Comparison of ENCODE assay signal across 19 mouse cellular contexts in genomic region chr12:75866419-75867373, GRCm38 (mm10). TPM values are rescaled to one million over a fixed set of nuclear protein-coding genes. Genes with fewer than 3 reads are reported as not detected.
DNase-seq lines count a peak whose midpoint lies in the region; ATAC-seq and TF ChIP-seq lines count a peak whose summit lies in the region.
"Had no signal": no experiment of that assay in that cellular context is flagged by ENCODE, and none has a peak within 500 bp of the region (broad histone marks: within the 10 kb centered on the region; RNA-seq: fewer than 3 reads in every experiment).

No protein-coding gene starts in this region.

- no peak for DNase-seq in heart, postnatal 10 days
- DNase-seq in lung, embryonic 14.5 days, result no peak
- DNase-seq in lung, postnatal 10 days, result no peak
- DNase-seq in lung, postnatal 25 days (ENCODE audit: low spot score), result peak; percentile 27
- no peak for DNase-seq in thymus, adult 18-20 months
- DNase-seq: B cell, adult 2 months; cerebellum, adult 11 months; cerebellum, postnatal 36 days; gastrocnemius, postnatal 10 days; layer of hippocampus, postnatal 36 days; right cerebral cortex, postnatal 14 days had no signal

- H3K27me3 ChIP-seq in heart, embryonic 13.5 days (replicated peaks), result no peaks in the 10 kb centered on the region
- no peaks in the 10 kb centered on the region for H3K27me3 ChIP-seq in lung, embryonic 14.5 days (ENCODE audit: insufficient read depth, low read length)
- H3K27me3 ChIP-seq in hindbrain, embryonic 16.5 days (replicated peaks; ENCODE audit: control insufficient read depth, insufficient read depth, low read length), result no peaks in the 10 kb centered on the region
- H3K27me3 ChIP-seq: embryonic facial prominence, embryonic 12.5 days; heart, embryonic 12.5 days; hindbrain, embryonic 13.5 days had no signal

- TF ChIP-seq CTCF in lung, embryonic 14.5 days (IDR thresholded peaks at IDR 0.05; ENCODE audit: low read depth), result no peak

- H3K9me3 ChIP-seq in heart, embryonic 13.5 days, result no peaks in the 10 kb centered on the region
- H3K9me3 ChIP-seq in lung, embryonic 14.5 days (ENCODE audit: low read depth, low read length), result no peaks in the 10 kb centered on the region
- H3K9me3 ChIP-seq in hindbrain, embryonic 16.5 days (ENCODE audit: control insufficient read depth, low read length), result no peaks in the 10 kb centered on the region
- H3K9me3 ChIP-seq: embryonic facial prominence, embryonic 12.5 days; forebrain, embryonic 10.5 days; heart, embryonic 12.5 days; hindbrain, embryonic 13.5 days; limb, embryonic 10.5 days had no signal

- intact Hi-C loops in heart, postnatal 10 days (cut with DNase I), result no loop called here

- ATAC-seq in heart, embryonic 13.5 days (ENCODE audit: extremely low read depth, insufficient number of reproducible peaks, low FRiP score, low TSS enrichment), result no peak
- ATAC-seq in lung, embryonic 14.5 days (ENCODE audit: insufficient read depth), result peak; percentile 63; the same call in 1 of the 2 replicates
- no peak for ATAC-seq in hindbrain, embryonic 16.5 days

- H3K9ac ChIP-seq in heart, embryonic 13.5 days, result peak overlapping the region; percentile 29; the same call in 1 of the 2 replicates
- H3K9ac ChIP-seq in lung, embryonic 14.5 days, result no peak overlapping the region
- no peak overlapping the region for H3K9ac ChIP-seq in hindbrain, embryonic 16.5 days (ENCODE audit: low read depth, low read length)
- H3K9ac ChIP-seq: embryonic facial prominence, embryonic 12.5 days; heart, embryonic 12.5 days; hindbrain, embryonic 13.5 days; liver, embryonic 14.5 days had no signal

- H3K4me3 ChIP-seq in heart, embryonic 13.5 days, result no peak overlapping the region
- H3K4me3 ChIP-seq in lung, embryonic 14.5 days (ENCODE audit: low read depth, low read length), result no peak overlapping the region
- no peak overlapping the region for H3K4me3 ChIP-seq in hindbrain, embryonic 16.5 days (ENCODE audit: low read length)
- H3K4me3 ChIP-seq: embryonic facial prominence, embryonic 12.5 days; forebrain, embryonic 10.5 days; heart, embryonic 12.5 days; hindbrain, embryonic 13.5 days; limb, embryonic 10.5 days had no signal

- 0 out of 2 replicates have a peak, but pooled peaks cover 3% of the 10 kb centered on the region for H3K36me3 ChIP-seq in heart, embryonic 13.5 days
- no peaks in the 10 kb centered on the region for H3K36me3 ChIP-seq in lung, embryonic 14.5 days (ENCODE audit: insufficient read depth)
- H3K36me3 ChIP-seq in hindbrain, embryonic 16.5 days (ENCODE audit: control insufficient read depth, insufficient read depth, low read length), result no peaks in the 10 kb centered on the region
- H3K36me3 ChIP-seq: embryonic facial prominence, embryonic 12.5 days; heart, embryonic 12.5 days; hindbrain, embryonic 13.5 days had no signal

- H3K27ac ChIP-seq in heart, embryonic 13.5 days (replicated peaks), result peak overlapping the region; percentile 50; the same call in 1 of the 2 replicates
- H3K27ac ChIP-seq in lung, embryonic 14.5 days (ENCODE audit: low read depth), result no peak overlapping the region
- no peak overlapping the region for H3K27ac ChIP-seq in hindbrain, embryonic 16.5 days (ENCODE audit: low read depth, low read length)
- H3K27ac ChIP-seq: embryonic facial prominence, embryonic 12.5 days; forebrain, embryonic 10.5 days; hindbrain, embryonic 13.5 days; limb, embryonic 10.5 days; liver, embryonic 14.5 days had no signal

- H3K4me2 ChIP-seq in heart, embryonic 13.5 days, result peak overlapping the region; percentile 16; the same call in 1 of the 2 replicates
- H3K4me2 ChIP-seq in lung, embryonic 14.5 days, result no peak overlapping the region
- H3K4me2 ChIP-seq in hindbrain, embryonic 16.5 days (ENCODE audit: low read length), result no peak overlapping the region
- H3K4me2 ChIP-seq: embryonic facial prominence, embryonic 12.5 days; heart, embryonic 12.5 days; hindbrain, embryonic 13.5 days had no signal

- peaks cover 60% of the 10 kb centered on the region for H3K4me1 ChIP-seq in heart, embryonic 13.5 days
- peaks cover 8% of the 10 kb centered on the region; the same call in 1 of the 2 replicates for H3K4me1 ChIP-seq in lung, embryonic 14.5 days (ENCODE audit: insufficient read depth)
- H3K4me1 ChIP-seq in hindbrain, embryonic 16.5 days (ENCODE audit: control insufficient read depth, insufficient read depth, low read depth, low read length), result no peaks in the 10 kb centered on the region; the same call in 1 of the 2 replicates

- 52% methylated on average over 17 of the region's 17 CpGs for WGBS in heart, embryonic 13.5 days
- 32% methylated on average over 17 of the region's 17 CpGs for WGBS in lung, embryonic 14.5 days
- WGBS in hindbrain, embryonic 16.5 days, result 84% methylated on average over 17 of the region's 17 CpGs

RNA-seq across cellular contexts. Expression of gene Syne2, which starts 48.8 kb away (rescaled TPM):
- 45.3 and 49.6 TPM in 2 replicates for polyA plus RNA-seq in heart, embryonic 13.5 days (2015; fragmentation: Nextera tagmentation; extraction: Ambion mirVana)
- 10 to 100 TPM; 55.8 to 59.1 TPM for total RNA-seq in heart, postnatal 10 days (2021)
- 59.4 and 68.4 TPM in 2 replicates for polyA plus RNA-seq in lung, embryonic 14.5 days (2014; fragmentation: Nextera tagmentation; extraction: Ambion mirVana)
- polyA plus RNA-seq in hindbrain, embryonic 16.5 days (2015; fragmentation: Nextera tagmentation; extraction: Ambion mirVana), result 41.3 and 42.6 TPM in 2 replicates
